Mouse (Mus musculus): ENCODE measurements at regions not wholly inside any gene's neighbourhood (a gene's known extent, or its start where the extent isn't known, plus 50 kb on each side); places are given as distances from the start of the nearest gene placed in this dataset.

DNA sequence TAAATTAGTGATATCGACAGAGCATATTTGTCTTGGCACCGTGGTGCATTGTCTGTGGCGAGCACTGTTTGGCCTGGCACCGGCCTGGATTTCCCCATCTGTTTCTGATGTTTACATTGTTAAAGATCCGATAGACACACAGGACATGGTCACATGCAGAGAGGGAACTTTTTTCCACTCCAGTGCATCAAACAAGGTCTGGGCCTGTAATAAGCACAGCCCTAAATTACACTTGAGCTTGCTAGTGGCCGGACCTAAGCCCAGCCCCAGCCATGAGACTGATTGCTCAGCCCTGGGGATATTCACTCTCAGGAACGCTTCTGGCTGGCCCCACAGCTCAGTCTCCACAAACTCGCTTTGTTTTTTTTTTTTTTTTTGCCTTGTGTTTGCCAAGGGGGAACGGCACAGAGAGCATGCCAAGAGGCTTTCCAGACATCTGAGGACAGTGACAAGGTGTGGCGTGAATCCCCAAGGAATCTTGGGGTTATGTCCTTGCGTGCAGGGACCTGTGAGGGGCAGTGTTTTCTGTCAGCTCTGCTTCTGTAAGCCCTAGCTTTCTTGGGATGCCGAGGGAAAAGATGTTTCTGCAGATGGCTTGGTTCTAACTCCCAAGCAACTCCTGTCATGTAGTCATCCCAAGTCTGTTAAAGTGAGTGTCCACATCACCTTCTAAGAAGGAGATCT is 147.3 kb downstream of the Slc4a3 start:
- peak; percentile 3 for DNase-seq

DNA sequence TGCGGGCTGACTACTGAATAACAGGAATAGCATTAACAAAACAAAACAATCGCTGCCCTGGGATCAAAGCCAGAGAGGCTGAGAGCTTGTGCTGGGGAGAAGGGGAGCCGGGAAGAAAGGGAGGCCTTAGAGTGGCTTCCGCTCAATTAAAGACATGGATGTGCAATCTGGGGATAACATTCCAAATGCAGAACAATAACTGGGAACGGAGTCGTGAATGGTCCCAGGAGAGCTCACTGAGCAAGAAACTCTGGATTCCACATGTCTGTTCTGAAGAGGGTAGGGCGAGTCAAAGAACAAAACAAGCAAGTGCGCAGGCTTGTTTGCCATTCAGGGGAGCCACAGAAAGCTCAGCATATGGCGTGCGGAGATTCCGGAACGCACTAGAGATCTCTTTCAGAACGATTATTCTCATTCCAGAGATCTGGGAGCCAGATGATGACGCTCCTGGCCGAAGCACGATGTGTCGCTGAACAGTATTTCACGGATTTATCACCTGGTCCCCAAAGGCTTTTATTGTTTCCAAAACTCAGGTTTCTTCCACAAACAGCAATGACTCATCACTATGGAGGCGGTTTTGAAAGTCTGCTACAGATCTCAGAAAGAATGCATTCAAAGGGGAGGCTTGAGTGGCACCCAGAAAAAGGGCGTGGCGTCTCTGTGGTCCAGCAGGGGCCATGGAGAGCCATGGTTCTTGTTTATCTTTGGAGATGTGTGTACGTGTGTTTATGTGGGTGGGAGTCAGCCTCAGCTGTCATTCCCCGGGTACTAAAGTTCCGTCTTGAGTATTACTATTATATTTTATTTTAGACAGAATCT is 159.0 kb downstream of the Slc4a3 start:
- DNase-seq: peak; percentile 8

DNA sequence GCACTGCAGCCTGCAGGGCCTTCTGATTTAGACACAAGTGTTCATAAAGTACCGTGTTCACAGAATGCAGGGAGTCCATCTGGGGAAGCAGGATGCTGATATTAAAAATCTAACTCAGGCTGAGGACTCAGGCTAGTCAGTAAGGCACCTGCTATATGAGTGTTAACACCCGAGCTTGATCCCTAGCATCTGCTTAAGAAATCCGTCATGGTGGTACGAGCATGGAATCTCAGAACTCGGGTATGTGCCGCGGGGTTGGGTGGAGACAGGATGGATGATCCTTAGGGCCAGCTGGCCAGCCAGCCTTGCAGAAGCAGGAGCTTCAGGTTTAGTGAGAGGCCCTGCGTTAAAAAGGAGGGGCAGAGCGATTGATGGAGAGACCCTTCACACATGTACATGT is 160.1 kb downstream of the Slc4a3 start:
- DNase-seq: no peak

DNA sequence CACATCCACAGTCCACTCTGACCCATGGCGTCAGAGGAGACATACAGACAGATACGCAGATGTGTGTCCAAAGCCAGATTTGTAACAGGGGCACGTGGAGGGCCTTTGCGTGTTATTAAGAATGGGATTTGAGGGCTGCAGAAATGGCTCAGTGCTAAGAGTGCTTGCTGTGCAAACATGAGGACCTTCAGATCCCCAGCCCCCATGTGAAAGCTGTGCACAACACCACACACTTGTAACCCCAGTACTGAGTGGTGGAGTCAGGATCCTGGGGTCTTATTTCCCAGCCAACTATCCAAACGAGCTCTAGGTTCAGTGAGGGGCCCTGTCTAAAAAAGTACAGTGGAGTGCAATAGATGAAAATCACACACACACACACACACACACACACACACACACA is 177.4 kb downstream of the Slc4a3 start:
- no peak for DNase-seq

DNA sequence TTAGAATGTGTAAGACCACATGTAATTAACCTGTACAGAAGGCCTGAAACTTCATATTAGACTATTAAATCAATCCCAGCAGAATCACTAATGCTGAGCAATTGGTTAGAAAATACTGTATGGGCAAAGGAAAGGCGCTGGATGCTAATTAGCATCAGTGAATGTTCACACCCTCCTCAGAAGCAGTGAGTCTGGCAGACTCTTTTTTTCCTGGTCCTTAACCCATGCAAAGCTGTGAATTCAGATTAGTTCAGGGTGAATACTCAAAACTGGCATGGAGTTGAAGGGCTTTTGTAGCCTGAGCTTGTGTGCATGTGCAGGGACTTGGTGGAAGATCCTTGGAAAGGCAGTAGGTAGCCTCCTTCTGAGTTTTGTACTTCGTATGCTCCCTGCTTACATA is 179.3 kb downstream of the Slc4a3 start:
- no peak for DNase-seq

DNA sequence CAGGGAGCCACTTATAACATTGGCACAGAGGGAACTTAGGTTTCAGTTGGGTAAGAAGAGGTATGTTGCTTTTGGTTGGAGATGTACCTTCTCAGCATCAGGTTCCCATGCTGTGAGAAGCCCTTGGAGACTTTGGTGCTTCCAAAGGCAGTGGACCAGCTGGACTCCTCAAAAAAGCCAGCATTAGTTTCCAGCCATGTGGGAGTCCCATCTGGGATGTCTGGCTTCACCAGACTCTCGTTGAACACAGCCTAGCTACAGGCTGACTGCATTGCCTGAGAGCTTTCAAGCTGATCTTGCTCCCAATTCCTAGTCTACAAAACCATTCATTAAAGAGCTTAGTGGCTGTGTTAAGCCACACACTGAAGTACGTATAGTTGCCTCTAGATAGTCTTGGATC is 182.8 kb downstream of the Slc4a3 start:
- DNase-seq: no peak

DNA sequence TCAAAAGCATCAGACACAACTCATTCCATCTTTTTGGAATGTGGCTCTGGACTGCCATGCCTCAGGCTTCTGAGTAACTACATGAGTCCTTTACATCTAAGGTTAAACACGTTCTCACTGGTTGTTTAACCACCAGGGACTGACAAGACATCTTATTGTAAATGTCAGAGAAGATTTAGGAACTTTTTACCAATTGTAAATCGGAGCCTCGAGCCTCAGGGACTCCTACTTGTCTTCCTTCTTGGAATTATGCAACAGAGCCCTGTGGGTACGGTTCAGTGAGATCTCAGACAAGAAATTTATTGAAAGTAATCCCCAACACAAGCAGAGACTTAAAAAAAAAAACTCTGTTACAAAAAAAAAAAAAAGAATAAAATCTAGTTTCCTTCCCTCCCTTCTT is 187.7 kb downstream of the Slc4a3 start:
- no peak for DNase-seq

DNA sequence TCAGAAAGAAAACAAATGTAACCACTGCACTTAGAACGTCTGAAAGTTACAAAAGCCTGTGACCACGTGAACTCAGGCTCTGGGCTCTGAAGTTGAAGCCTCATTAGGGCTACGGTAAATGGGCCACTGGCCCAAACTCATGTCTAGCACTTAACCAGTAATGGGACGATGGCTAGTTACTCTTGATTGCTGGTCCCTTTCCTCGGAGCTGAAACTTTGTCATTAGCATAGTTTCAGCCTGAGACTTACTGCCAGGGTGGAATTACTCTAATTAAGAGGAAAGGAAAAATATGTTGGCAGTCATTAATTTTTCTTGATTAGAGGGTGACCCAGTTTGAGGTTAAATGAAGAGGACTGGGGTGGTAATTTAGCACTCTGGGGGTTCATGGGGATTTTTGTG is 192.6 kb downstream of the Slc4a3 start:
- DNase-seq: peak; percentile 1

DNA sequence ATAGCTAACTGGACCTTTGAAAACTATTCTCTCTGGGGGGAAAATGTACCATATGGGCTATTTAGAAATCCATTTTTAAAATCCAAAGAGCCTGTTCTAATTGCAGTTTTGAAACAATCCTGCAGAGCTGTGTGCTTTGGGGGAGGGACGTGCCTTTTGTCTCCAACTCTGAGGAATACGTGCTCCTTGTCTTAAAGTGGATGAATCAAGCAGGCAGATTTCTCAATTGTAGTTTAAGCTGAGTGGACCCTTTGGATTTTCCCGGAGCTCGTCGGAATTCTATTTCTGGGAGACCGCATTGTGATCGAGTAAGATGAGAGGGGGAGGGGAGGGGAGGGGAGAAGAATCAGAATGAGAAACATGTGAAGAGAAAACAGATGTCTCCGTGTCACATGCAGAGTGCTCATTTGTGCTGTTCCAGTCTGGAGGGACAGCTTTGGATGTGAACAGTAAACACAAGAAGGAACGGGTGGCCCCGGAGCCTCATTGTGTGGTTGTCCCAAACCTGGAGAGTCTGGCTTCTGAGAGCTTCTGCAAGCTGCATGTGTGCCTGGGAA is 203.7 kb downstream of the Slc4a3 start:
- DNase-seq: no peak

DNA sequence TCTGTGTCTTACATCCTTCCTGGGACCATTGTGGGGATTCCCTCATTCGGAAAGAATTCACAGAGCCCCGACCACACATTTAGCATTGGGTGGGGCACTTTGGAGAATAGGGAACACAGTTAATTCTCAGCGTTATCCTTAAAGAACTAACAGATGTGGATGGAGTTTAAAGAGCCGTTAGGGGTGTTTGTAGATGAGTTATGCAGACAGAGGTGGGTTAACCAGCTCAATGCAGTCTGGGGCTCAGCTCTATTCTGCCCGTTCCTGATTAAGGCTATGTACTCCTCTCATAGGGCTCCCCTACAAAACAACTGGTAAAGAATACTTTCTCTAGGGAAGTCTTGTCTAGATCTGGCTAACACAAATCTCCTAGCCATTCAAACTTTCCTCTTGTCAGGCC is 226.1 kb downstream of the Slc4a3 start:
- DNase-seq: no peak

DNA sequence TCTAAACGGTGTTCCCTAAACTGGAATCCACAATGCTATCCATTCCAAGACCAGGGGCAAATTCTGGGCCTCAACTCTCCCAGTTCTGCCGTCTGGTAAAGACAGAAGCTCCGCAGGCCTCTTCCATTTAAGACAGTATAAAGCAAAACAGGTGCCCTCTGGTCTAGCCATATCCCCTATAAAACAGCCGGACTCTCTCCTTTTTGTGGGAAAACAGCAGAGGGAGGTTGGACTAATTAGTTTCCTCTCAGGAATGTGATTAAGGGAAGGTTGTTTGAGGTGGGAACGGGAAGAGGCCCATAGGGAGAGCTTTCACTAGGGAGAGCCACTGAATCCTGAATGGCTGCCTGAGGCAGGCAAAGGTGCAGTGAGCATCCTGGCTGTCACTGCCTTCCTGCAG is 226.9 kb downstream of the Slc4a3 start:
- DNase-seq: no peak

DNA sequence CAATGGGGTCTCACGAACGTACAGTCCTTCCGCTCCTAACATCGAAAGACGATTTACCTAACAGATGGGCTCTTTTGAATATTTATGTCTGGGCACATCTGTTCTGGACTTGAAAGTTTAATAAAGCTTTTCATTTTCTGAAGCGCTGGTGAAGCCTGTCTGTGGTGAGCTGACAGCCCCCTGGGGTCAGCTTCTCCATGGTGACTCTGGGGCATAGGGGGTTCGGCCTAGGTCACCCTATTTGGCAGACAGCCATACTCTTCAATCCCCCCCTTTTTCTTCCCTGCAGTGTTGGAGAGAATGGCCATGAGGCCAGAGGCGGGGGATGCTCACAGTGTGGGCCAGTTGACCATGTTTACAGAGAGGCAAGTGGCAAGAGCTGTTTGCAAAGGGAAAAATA is 232.8 kb downstream of the Slc4a3 start:
- DNase-seq: peak; percentile 1

DNA sequence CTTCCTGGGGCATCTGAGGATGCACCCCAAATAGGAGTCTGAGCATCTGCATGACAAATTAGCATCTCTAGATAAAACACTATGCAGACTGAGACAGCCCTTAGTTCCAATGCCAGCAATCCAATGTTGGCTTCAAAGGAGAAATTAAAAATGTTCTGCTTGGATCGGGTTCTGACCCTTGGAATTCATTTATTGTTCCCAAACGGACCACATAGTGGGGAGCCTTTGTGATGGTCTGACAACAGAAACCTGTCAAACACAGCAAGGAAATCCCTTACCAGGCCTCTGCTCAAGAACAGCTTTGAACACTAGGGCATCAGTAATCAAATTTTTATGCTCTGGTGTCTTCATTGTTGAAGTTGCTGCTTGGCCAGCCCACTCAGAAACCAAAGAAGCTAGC is 237.1 kb downstream of the Slc4a3 start:
- DNase-seq: no peak

DNA sequence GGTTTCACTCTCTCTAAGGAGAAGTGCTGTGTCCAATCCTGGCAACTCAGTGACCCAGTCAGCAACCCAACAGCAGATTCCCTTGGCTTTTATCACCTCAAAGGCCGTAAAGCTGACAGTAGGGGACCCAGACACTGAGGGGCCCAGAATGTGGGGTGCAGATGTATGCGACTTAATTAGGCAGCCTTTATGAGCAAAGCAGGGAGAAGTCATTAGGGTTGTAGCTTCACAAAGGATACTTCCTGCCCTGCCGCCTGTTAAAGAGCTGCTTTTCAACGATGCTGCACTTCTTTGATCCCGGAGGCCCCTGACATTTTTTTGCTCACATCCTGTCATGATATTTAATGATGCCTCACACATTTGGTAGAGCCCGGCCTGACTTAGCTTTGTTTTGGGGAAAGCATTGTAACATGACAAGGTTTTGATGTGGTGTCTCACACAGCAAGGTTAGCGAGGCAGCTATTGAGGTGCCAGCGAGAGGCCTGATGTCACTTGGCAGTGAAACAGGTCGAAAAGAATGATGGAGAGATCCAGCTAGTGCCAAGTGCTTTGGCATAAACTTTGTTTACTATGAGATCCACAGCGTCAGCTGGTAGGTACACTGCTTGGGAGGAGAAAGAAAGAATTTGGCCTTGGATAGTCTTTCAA is 240.2 kb downstream of the Slc4a3 start:
- DNase-seq: no peak

DNA sequence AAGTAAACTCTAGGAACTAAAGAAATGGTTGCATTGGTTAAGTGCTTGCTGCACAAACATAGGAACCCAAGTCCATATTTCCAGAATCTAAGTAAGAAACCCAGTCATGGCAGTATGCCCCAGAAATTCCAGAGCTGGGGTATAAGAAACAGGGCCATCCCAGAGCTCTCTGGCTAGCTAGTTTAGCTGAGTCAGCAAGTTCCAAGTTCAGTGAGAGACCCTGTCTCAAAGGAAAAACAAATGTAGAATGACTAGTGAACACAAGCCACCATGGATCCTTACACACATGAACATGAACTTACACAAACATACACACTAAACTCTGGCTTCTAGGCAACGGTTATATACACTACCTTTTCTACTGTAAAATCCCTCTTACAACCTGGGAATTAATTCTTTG is 245.4 kb downstream of the Slc4a3 start:
- no peak for DNase-seq

DNA sequence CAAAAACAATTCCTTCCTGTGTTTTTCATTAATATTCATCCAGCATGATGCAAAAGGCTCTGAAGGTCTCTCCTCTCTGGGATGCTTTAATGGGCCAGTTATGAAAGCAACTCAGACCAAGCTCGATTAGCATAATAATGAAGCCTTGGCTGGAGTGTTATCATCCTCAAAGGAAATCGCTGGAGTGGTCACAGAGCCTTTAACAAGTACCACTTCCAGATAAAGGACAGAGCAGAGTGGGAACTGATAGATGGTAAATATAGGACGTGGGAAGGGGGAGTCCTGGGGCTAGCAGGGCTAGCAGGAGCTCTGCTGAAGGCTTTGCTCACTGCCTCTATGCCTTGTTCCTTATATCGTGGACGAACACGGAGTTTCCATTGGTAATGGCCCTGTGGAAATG is 251.7 kb downstream of the Slc4a3 start:
- no peak for DNase-seq

DNA sequence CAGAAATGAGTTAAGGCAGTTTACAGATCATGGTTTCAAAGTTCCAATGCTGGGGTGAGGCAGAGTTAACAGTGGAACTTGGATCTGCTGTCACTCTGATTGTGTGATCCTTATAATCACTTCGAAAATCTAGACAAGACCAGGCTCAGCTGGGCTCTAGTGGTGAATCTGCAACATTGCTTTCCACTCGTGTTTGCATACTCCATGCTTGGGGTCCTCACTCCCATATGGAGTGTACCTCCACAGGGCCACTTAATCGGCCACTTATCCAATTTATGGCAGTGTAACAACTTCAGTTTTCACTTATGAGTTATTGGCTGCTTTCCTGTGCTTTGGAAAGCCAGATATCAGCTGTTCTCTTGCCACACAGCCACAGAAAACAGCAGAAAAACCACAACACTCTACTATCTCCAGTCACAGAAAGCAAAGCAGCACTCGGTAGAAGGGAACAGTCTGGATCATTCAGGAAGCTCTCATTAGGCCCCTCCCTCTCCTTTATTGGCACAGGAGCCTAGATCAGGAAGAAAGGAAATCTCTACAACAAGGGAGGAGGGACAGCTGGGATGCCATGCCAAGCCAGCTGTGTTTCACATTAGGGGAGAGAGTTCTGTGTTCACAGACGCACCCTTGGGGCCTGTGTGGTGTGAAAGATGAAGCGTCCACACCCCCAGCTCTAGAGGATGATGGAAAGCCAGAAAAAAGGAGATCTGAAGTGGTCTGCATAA is 252.5 kb downstream of the Slc4a3 start:
- DNase-seq: peak; percentile 6

DNA sequence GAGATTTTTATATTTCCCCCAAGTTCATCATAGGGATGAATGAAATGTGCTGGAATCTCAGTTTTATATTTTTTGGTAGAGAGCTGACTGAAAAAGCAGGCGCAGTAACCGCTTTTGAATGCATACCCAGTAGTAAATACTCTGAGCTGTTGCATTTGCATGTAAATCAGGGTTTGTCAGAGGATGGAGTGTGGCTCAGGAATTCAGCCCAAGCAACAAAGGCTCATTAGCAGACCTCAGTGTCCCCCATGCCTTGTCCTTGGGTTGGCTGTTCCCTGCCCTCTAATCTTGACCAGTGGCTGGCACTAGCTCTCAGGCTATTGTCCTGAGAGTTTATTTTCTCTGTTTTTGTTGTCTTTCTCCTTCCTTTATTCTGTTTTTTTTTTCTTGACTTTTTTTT is 258.4 kb downstream of the Slc4a3 start:
- DNase-seq: no peak

DNA sequence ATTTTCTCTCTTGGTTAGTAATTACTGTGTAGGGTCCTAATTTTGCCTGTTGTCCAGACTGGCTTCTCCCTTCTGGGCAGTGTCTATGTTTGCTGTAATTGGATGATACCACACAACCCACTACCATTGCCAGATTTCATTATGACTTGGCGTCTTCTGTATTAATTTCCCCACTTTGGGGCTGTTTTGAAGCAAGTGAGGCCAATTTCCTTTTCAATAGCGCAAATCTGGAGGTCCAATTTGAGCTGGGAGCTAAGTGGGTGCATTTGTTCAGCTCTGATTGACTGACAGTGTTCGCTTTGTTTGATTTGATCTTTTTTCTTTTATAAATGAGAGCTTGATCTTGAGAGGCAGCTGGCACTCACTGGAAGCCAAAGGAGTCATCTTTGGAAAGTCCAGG is 266.4 kb downstream of the Slc4a3 start:
- no peak for DNase-seq

DNA sequence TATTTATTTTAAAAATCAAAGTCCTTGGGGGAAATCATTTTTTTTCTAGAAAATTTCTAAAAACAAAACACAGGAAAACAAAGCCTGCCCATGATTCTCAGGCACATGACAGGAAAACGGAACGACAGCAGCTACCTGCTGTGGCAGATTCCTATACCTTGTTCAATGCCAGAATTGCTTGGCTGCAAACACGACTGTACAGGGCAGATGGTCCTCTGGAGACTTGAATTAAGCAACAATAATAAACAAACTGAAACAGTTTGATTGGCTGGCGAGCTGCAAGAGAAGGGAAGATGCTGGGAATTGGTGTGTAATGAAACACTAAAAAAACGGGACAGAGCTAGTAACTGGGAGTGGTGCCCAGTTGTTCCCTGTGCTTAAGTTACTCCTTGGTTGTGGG is 280.1 kb downstream of the Slc4a3 start:
- DNase-seq: no peak

DNA sequence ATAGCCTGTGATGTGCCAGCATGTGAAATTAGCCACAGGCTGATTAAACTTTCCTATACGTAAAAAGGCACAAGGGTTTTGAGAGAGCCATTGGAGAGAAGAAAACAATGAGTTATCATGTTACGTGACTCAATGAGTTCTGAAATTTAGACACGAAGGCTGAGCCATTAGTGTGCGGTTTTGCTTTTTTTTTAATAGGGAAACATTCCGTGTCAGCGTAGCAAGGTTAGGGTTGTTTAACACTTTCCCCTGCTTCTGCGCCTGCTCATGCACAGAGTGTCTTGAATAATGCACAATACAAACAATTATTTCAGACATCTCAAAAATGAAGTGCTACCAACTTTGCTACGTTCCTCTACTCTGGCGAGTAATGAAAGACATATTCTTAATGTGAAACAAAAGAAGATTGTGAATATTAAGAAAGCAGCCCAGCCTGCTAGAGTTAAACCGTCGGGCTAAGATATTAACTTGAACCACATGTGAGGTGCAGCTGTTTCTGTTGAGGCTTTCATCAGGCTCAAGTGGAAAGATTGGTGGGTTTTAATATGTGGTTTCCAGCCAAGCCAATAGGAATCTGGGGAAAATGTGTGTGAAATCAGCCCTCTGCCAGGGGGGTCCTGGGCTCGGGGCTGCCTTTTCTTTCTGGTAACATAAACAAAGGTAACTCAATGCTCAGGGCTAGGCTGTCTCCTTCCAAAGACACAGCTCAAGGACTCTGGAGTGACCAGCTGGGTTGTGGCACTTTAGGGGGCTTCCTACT is 287.2 kb downstream of the Slc4a3 start:
- DNase-seq: no peak

DNA sequence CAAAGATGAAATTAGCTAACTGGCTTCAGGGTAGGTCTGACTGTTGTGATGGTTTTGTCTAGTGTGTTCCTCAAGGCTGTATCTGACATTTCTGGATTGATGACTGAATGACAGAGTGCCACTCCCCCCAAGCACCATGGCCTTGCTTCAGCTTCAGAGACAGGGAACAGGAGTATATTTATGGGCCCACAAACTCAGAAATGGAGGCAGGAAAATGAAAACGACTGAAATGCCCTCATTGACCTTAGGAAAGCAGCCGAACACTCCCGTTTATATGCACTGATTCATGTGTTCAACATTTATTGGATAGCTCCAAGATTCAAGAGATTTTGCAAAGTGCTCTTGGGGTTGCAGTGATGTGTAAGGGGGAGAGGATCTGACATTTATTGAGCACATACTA is 288.3 kb downstream of the Slc4a3 start:
- DNase-seq: no peak

Data from kidney, postnatal 14 days (tissue).